Mouse (Mus musculus): Measurements from ENCODE around the gene Ube2e2.

Gene Ube2e2

DNA sequence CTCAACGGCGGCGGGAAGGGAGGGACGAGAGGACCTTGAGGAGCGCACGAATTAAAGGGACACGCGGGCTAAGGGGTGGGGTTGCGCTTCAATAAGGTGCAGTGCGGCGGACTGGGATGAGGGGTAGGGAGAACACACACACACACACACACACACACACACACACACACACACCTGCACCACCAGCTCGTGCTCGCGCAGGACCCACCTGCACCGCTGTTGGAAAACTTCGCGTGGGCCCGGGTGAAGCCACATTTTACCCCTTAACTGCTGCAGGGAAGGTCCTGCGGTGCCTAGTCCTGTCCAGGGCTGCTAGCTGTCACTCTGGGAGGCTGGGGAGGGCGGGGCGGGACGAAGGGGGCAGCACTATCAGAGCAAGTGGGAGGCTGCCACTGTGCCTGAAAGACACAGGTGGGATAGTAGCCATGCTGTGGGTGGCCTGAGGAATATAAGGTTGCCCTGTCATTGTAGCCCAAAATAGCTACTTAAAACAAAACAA lies at the start of gene Ube2e2:
Gene Ube2e2, minus strand, starts transcription at position 321 of the 499 bp plus-strand sequence.
- no peak for DNase-seq (ENCODE audit: low read depth, low spot score)

DNA sequence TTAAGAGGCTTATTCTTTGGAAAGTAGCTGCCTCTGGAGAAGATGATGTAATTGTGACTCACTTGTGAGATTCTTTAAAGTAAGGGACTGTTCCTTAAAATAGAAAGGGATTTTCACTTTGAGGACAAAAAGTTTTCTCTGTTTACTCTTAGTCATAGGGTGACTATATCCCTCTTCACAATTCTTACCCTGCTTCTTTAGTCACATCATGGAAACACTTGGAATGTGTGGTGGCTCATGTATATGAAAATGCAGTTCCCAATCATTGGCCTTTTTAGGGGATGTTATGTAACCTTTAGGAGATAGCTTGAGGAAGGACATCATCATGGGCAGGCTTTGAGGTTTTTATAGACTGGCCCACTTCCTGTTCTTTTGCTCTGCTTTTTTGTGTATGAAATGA lies 46.0 kb upstream of the Ube2e2 start:
- DNase-seq (ENCODE audit: low read depth, low spot score) = no peak

DNA sequence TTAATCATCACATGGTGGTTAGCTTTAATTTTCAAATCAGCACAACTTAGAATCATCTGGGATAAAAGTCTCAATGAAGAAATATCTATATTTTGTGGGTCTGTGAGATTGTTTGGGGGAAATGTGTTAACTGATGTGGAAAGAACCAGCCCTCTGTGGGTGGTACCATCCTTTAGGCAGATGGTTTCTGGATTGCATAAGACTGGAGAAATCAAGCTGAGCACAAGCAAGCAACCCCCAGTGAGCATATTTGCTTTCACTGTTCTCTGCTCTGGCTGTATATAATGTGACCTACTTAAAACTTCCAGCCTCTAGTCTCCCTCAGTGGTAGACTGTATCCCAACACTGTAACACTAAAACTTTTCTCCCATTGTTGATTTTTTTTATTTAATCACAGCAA lies 9.5 kb upstream of the Ube2e2 start:
- no peak for DNase-seq (ENCODE audit: low read depth, low spot score)

DNA sequence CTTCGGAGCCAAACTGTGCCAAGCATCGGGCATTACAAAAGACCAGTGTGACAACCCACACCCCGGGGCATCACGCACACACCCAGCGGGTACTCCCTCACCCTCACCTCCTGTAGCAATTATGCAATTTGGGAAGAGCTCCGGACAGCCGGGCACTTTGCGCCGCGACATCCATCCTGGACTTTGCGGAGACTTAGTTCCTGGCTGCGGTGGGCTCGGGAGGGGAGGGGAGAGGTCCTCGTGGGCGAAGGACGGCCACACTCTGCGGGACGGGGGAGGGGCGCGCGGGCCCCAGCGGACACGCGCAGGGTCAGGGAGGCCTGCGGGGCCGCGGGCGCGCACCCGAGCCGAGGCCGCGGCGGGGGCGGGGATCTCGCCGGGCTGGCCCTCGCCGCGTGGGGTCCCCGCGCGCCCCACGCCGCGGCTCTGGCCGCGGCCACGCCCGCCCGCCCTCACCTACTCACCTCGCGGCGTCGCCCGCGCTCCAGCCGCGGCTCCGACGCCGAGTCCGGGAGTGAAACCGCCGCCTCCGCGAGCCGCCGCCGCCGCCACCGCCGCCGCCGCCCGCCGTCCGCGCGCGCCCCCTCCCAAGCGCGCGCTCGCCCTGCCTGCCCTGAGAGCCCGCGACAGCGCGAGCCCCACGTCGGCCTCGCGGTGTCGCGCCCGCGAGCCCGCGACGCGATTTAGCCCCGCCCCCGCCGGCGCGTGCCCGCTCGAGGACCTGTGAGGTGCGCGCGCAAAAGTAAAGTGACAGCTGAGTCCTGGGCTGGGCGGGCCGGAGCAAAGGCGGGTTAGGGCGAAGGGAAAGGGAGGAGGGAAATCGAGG lies 733 bp downstream of the Ube2e2 start:
- peak; percentile 89 for DNase-seq (ENCODE audit: low read depth, low spot score)

DNA sequence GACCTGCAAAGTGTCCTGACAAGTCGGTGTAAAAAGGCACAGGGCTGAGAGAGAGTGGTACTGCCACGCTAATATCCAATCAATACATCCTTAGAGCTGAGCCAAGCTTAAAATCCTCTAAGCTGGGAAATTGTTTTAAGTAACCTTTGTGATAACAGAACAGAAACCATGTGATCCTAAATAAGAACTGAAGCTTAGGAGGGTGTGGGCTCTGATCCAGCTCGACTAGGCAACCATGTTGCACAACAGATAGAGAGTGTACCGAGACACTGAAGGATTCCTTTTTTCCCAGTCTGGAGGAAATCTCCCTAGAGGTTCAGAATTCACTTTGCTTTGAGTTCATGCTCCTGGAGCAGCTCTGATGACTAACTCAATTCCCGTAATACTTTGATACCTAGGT lies 4.5 kb downstream of the Ube2e2 start:
- no peak for DNase-seq (ENCODE audit: low read depth, low spot score)

DNA sequence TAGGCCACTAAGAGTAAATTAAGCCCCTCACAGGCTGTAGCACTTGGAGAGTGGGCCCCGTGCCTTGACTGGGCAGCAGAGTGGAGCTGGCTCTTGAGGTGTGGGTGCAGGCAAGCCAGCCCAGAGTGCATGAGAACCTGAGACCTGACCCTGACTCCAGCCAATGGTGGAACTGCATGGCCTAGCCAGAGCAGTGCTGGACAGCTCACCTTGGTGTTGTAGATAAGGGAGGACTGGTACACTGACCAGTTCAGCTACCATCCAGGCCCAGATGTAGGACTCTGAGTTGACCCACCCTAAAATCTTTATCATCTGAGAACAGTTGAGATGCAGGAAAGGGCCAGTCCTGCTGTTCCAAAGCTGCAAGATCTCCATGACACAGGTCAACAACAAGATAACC lies 11.6 kb downstream of the Ube2e2 start:
- no peak for DNase-seq (ENCODE audit: low read depth, low spot score)

DNA sequence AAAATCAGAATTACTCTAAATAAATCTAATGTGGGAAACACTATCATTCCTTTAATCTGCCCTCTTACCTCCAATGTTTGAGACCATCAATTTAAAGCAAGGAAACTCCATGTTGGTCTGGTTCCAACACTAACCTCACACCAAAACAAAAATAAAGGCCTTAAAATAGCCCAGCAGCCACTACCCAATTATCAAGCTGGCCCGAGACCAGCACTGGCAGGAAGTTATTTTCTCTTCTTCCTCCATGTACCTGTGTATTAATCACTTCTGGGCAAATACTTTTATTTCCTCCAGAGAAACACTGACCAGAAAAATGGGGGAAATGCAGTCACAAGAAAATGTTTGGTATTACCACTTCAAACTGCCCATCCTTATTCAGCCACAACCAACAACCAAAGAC lies 23.4 kb downstream of the Ube2e2 start:
- no peak for DNase-seq (ENCODE audit: low read depth, low spot score)

DNA sequence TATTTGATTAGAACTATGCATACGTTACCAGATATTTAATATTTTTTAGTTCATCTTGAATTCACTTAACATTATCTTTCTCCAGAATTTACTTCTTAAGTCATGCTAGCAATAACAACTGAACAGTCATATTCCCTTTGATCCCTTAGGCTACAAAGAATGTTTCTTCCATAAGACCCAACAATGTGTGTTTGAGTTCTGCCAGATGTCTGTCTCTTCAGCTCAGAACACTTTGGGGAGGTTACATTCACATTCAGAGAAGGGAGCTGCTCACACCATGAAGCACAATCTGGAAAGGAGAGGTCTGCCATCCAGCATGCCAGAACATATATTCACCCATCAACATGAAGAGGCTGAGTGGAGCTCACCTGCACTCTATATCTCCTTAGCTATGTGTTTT lies 65.4 kb downstream of the Ube2e2 start:
- no peak for DNase-seq (ENCODE audit: low read depth, low spot score)

DNA sequence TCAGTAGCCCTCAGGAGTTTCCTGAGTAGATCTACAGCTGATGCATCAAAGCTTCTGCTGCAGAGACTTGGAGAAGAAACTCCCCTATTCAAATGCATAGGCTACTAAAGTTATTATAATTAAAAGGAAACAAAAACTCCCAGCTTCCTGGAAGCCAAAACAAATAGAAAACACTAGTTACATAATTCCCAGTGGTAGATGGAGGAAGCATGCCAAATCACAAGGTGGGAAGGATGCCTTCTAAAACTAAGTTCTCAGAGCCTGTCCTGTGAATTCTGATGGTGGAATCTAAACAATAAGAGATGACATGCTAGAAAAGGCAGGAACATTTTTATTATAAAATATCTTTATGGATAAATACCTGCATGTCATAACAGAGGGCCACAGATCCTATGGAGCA lies 67.3 kb downstream of the Ube2e2 start:
- DNase-seq (ENCODE audit: low read depth, low spot score) = no peak

DNA sequence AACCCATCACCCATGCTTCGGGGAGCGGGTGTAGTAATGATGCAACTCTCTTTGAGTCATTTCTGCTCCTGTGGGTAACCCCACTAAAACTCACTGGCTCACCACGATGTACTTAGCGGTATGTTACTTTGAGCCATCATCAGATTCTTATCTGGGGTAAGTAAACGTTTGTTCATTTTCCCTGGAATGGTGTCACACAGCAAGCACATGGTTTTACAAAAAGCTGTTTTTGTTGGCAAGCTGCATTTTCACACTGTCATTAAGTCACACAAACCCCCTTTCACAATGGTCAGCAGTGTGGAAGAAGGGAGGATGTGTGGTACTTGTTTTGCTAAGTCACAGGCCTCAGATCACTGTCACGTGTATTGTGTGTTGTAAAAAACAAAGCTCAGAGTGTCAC lies 73.4 kb downstream of the Ube2e2 start:
- peak; percentile 28 for DNase-seq (ENCODE audit: low read depth, low spot score)

DNA sequence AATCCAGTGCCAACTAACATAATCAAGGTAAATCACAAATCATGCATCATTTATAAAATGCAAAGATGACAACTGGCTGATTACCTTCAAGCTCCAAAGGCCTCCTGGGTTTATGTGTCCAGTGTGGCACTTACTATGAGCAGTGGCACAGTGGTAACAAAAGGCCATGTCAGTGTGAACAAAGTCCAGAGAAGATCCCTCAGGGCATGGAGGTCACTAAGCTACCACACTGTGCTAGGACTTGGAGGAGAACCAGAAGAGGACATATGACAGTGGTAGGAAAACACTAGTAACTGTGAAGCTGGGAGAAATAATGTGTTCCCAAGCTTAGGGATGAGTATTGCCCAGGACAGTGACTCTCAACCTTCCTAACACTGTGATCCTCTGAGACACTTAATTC lies 97.2 kb downstream of the Ube2e2 start:
- no peak for DNase-seq (ENCODE audit: low read depth, low spot score)

DNA sequence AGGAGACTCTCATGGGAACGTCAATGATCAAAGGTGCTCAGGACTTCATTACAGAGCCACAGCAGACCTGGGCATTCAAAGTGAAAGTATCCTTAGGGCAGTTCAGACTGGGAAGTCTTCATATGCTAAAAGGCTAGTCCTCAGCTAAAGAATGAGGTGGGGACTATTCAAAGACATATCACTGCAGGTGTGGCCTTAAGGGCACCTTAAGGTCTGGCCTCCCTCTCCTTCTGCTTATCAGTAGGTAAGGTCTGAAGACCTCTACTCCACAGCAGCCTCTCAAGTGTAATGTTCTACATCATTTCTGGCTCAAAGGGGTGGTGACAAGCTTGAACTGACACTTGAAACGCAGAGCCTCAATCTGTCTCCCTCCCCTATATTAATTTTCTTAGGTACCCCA lies 98.3 kb downstream of the Ube2e2 start:
- no peak for DNase-seq (ENCODE audit: low read depth, low spot score)

DNA sequence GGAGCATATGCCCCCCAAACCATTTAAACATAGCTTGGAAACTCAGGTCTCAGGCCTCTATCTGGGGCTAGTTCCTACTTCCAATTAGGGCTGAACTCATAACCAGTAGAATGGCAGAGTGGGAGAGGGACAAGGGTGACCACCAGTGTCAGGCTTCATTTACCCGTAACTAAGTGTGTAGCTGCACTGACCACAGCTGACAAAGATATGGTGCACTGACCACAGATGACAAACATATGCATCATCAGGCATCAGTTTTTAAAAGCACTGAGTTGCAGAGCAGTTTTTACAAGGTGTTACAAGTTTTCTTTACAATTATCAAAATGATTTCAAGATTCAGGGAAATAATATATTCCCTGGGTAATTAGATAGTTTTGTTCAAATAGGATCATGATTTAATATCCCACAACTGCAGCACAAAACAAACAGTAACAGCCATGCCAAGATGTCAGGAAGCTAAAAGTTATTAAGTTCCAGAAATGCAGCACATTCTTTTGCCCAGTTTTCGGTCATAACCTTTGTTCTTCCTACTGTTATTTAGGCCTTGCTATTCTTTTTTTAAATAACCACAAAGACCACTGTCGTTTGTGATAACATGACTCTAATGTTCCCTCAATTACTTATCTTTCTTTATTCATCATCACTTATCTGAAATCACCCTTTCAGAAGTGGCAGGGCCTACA lies 114.9 kb downstream of the Ube2e2 start:
- DNase-seq (ENCODE audit: low read depth, low spot score) = no peak

DNA sequence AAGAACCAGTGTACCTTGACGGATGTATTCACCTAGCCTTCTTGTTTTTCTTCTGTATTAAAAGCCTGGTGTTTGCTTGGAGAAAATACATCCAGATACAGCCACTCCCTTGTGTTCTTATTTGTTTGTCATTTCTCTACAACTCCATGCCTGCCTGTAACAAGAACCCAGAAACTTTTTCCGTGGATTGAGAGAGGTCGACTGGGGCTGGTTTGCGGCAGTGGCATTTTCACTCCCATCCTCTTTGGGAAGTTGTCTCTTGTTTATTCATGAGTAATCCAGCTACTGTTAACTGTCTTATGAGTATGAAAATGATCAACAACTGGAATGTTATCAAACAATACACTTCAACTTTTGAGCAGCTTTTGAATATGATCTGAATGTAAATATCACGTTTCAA lies 115.8 kb downstream of the Ube2e2 start:
- no peak for DNase-seq (ENCODE audit: low read depth, low spot score)

DNA sequence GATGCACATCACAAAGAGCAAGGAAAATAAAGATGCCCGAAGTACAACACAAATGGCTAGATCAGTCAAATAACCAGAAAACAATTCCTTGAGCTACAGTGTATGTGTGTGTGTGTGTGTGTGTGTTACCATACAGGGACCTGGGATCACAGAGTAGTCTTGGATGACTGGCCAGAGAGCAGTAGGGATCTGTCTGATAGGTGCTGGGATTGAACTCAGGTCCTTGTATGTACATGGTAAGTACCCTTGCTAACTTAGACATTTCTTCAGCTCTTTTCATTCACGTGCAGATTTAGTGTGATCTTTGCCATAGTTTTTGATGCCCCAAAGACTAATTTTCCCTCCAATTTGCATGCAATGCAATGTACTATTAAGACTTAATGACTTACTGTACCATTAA lies 117.9 kb downstream of the Ube2e2 start:
- DNase-seq (ENCODE audit: low read depth, low spot score) = no peak

DNA sequence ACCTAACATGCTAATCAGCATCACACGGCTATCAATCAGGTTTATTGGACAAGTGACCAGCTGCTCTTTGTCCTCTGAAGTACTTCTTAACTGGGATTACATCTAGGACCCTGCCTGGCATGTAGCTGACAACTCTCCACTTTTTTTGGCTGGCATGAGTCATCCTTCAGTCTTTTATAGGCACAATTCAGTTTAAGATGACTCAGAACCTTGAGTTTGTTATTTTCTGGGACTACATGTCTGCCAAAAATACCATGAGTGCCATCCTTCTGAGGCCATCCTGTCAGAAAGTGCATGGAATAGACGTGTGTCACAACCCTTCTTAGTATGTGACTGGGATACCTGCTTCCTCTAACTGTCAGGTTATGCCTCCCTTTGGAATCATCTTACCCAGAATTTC lies 120.3 kb downstream of the Ube2e2 start:
- DNase-seq (ENCODE audit: low read depth, low spot score) = no peak

DNA sequence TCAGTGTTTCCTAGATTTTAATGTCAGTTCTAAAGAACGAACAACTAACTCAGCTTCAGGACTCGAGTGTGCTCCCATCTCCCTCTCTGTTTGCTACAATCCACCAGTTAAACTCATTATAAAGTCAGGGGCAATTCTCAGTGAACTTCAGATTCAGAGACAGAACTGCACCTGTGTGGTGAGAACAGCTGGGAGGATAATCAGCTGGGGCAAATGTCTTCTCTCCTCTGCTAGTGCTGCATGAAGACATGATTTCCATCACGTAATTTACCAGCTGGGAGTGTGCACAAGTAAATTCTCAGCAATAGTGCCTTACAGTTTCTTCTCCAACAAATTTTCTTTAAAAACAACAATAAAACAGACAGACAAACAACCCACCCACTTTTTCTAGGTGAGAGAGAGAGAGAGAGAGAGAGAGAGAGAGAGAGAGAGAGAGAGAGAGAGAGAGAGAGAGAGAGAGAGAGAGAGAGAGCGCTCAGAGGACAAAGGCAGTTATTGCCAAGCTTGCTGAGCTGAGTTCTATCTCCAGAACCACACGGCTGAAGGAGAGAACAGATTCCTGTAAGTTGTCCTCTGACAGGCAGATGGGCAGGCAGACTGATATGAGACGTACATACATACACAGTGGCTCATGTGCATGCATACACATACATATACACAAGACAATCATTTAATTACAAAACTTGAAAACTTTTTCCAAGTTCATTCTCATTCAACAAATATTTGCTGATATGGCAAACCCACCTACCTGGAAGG lies 134.3 kb downstream of the Ube2e2 start:
- no peak for DNase-seq (ENCODE audit: low read depth, low spot score)

DNA sequence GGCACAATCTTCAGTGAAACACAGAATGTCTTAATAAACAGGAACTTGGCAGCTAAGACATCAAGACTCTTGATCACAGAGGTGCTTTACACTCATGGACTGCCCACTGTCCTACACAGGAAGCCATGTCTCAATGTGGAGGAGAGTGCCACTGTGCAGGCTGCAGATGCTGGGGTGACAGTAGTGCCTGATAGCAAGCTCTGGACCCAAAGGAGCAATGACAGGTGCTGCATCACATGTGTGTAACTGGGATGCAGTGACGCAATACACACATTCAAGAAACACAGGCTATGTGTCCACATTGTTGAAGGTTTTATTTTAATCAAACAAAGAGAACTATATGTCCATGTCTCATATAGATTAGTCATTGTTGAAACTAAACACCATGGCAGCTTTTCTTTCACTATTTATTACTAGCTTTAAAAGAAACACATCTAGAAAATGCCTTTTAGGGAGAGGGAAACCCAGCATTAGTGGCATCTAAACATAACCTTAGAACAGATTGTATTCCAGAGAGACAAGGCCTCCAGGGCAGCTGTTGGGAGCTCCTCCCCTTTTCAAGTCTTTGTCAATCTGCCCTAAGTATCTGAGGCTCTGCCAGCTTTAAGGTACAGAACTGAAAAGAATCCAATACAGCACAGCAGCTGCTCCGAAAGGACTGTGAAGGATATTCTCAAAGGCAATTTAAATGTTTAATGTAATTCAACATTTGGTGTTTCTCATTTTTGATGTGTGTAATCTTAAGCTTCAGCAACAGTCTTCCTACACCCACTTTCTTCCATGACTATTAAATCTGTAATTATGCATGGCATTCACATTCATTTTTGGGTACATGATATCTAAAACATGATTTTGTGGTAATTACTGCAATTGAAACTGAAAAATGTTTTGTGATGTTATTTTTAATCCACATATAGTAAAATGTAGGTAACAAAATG lies 135.2 kb downstream of the Ube2e2 start:
- no peak for DNase-seq (ENCODE audit: low read depth, low spot score)

DNA sequence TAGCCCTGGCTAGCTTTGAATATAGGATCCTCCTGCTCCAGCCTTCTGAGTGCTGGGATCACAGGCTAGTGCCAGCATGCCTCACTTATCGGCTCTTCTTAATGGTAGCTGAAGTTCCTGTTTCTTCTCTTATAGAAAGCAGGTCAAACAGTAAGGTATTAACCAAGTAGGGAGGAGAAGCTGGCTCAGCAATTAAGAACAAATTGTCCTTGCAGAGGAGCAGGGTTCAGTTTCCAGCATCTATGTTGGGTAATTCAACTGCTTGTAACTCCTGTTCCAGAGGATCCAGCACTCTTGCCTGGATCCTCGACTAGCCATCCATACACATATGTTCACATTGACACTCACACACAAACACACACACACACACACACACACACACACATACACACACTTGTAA lies 136.1 kb downstream of the Ube2e2 start:
- DNase-seq (ENCODE audit: low read depth, low spot score) = no peak

DNA sequence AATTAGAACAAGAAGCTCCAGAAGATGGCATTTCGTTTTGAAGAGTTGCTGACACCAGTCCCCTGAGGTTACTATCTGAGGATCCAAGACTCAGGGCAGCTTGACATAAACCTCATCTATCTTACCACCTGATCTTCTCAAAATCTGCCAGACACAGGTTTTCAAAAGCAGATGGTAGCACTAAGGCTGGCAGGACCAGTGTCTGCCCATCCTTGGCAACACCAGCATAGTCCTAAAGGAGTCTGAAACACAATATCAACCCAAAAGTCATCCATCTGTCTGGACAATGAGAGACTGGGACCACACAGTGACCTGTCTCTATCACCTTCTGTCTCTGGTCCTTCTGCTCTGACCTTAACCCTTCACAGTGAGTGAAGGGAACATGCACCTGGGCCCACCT lies 138.7 kb downstream of the Ube2e2 start:
- DNase-seq (ENCODE audit: low read depth, low spot score) = no peak

DNA sequence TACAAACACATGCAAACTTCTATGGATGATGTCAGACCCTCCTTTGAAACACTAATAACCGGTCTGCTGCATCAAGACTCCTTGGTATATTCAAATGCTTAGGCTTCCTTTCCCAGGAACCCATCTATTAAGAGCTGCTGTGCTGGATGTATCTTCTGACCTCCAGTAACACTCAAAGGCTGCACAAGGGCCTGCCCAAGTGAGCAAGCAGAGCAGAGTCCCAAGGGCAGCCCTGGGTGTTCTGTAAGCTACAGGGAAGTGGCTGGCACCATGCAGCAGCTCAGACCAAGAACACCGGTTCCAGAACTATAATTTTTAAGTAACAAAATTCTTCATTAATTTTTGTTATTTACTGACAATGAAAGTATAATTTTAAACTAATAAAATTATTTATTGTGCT lies 139.5 kb downstream of the Ube2e2 start:
- no peak for DNase-seq (ENCODE audit: low read depth, low spot score)
